Mouse (Mus musculus) CH12.LX (cell line): Measurements from ENCODE around the gene Rnf208.

Experiments used
- BHLHE40 ChIP-seq: IDR thresholded peaks from 2 replicates; pipeline ENCODE4 v1.6.1; 2011; ENCODE audit warnings: mild to moderate bottlenecking, low read depth, low read length, improper control_type of control experiment
- CTCF ChIP-seq, 2 experiments: IDR thresholded peaks in 1 of 2; conservative IDR thresholded peaks in 1 of 2; 2 replicates each; pipeline ENCODE4 v1.5.1; 2011 to 2012; ENCODE audit warnings: low read depth in 2 of 2, low read length in 2 of 2, improper control_type of control experiment in 1 of 2, inconsistent platforms in 1 of 2, mild to moderate bottlenecking in 1 of 2, moderate library complexity in 1 of 2
- ELF1 ChIP-seq: IDR thresholded peaks from 2 replicates; pipeline ENCODE4 v1.6.1; 2014; ENCODE audit warnings: low read depth, mild to moderate bottlenecking, inconsistent platforms, low read length, improper control_type of control experiment
- MYC ChIP-seq: IDR thresholded peaks from 2 replicates; pipeline ENCODE4 v1.6.1; 2011; ENCODE audit warnings: low read depth, mild to moderate bottlenecking, improper control_type of control experiment, low read length
- POLR2A ChIP-seq: IDR thresholded peaks from 2 replicates; pipeline ENCODE4 v1.6.1; 2011; ENCODE audit warnings: low read depth, mild to moderate bottlenecking, improper control_type of control experiment, low read length
- POLR2AphosphoS2 ChIP-seq: IDR thresholded peaks from 2 replicates; pipeline ENCODE4 v1.6.1; 2011; ENCODE audit warnings: low read depth, low read length, improper control_type of control experiment
- USF1 ChIP-seq: IDR thresholded peaks from 2 replicates; pipeline ENCODE4 v1.6.1; 2014; ENCODE audit warnings: low read depth, mild to moderate bottlenecking, inconsistent platforms, low read length, improper control_type of control experiment
- ZC3H11A ChIP-seq: IDR thresholded peaks from 2 replicates; pipeline ENCODE4 v1.6.1; 2012; ENCODE audit warnings: low read depth, mild to moderate bottlenecking, inconsistent platforms, low read length, improper control_type of control experiment

DNA sequence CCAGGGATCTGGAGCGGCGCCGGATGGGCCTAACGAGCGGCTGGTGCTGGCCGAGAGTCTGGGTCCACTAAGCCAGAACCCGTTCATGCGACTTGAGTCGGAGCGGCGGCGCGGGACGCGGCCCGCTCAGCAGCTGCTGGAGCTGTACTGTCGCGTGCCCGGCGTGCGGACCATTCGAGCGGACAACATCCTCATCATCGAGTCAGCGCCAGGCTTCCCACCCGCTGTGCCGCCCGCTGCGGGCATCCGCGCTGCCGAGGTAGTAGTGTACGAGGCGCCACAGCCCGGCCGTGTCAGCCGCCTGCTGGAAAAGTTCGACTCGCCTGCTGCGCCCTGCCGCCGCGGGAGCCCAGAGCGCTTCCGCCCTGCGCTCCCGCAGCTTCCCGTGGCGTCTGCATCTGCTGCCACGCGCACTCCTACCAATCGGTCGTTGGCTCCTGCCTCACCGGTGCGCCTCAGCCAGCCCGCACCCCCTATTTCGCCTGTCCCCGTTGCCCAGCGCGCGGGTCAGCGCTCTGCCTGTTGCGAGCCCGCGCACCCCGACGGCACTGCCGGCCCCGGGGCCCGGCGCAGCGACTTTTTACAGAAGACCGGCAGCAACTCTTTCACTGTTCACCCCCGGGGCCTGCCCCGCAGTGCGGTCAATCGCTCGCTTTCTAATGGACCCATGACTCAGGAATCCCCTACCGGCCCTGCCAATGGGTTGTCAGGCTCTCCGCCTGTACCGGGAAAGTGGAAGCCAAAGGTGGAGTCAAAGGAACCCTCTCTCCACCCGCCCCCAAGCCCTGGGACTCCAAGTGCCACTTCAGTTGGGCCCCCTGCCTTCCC, 21.0 kb downstream of the Rnf208 start:
- TF ChIP-seq CTCF (conservative IDR thresholded peaks at IDR 0.05 in 1 of 2, IDR thresholded peaks at IDR 0.05 in 1 of 2; ENCODE audit: low read depth in 2 of 2, low read length in 2 of 2) (no peak), ZC3H11A (no peak), POLR2AphosphoS2 (no peak), POLR2A (no peak), MYC (no peak), USF1 (no peak), ELF1 (peak; percentile 37), BHLHE40 (peak; percentile 53)
